In the genomic region with DNA sequence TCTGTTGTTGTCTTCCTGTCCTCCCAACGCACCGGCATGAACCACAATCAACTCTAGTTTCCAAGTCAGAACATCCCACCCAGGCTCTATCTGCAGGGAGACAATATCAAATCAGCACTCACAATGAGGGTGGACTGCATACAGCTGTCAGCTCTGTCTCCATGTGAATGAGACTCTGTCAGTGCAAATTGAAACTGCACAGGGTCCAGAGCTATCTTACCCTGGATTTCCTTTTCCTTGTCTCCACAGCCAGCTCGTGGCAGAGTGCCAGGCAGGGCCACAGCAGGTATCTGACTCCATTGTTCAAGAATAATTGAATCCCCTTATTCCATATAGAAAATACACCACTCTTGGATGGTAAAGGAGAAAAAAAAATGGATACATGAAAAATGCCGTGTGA, we compare ENCODE assay signal across 11 mouse cellular contexts.
DNase-seq lines count a peak whose midpoint lies in the region; ATAC-seq and TF ChIP-seq lines count a peak whose summit lies in the region.
"Had no signal": no experiment of that assay in that cellular context is flagged by ENCODE, and none has a peak within 500 bp of the region (broad histone marks: within the 10 kb centered on the region; RNA-seq: fewer than 3 reads in every experiment).

No protein-coding gene starts in this region.

- intact Hi-C loops in left cerebral cortex, postnatal 4 days (cut with DNase I): no loop called here
- intact Hi-C loops in left cerebral cortex, postnatal 14 days (cut with DNase I): no loop called here
- intact Hi-C loops in heart, postnatal 14 days (cut with DNase I): no loop called here

- no peaks in the 10 kb centered on the region for H3K9me3 ChIP-seq in forebrain, embryonic 14.5 days (replicated peaks; ENCODE audit: control insufficient read depth, low read length)
- no peaks in the 10 kb centered on the region for H3K9me3 ChIP-seq in forebrain, embryonic 11.5 days (ENCODE audit: control insufficient read depth, low read length)
- H3K9me3 ChIP-seq: liver, embryonic 13.5 days; stomach, embryonic 15.5 days had no signal

- no peak overlapping the region for H3K9ac ChIP-seq in forebrain, embryonic 14.5 days (ENCODE audit: low read length)
- no peak overlapping the region for H3K9ac ChIP-seq in forebrain, embryonic 11.5 days (ENCODE audit: low read length)
- H3K9ac ChIP-seq: liver, embryonic 13.5 days; stomach, embryonic 15.5 days had no signal

- DNase-seq in forebrain, embryonic 14.5 days (ENCODE audit: low spot score): peak; percentile 46
- no peak for DNase-seq in forebrain, embryonic 11.5 days (ENCODE audit: low spot score)
- peak; percentile 66 for DNase-seq in left cerebral cortex, postnatal 4 days
- no peak for DNase-seq in left cerebral cortex, postnatal 14 days (ENCODE audit: low spot score in 2 of 2)
- DNase-seq in cerebellum, adult 2 months: peak; percentile 47 to 55
- peak; percentile 3 to 4 for DNase-seq in heart, postnatal 14 days
- DNase-seq in adipocyte (ENCODE audit: low spot score): no peak
- DNase-seq in embryo, embryonic 11 days: no peak
- DNase-seq: liver, embryonic 13.5 days had no signal

- no peaks in the 10 kb centered on the region for H3K36me3 ChIP-seq in forebrain, embryonic 14.5 days (ENCODE audit: control insufficient read depth, insufficient read depth, low read length)
- no peaks in the 10 kb centered on the region for H3K36me3 ChIP-seq in forebrain, embryonic 11.5 days (ENCODE audit: control insufficient read depth, insufficient read depth, low read length)
- H3K36me3 ChIP-seq: liver, embryonic 13.5 days; stomach, embryonic 15.5 days had no signal

- no peak overlapping the region for H3K4me3 ChIP-seq in forebrain, embryonic 14.5 days (ENCODE audit: low read depth, low read length)
- H3K4me3 ChIP-seq in forebrain, embryonic 11.5 days (ENCODE audit: low read depth, low read length): no peak overlapping the region
- H3K4me3 ChIP-seq in cerebellum, adult 2 months (replicated peaks; ENCODE audit: insufficient read depth, low read depth, low read length): no peak overlapping the region
- H3K4me3 ChIP-seq: liver, embryonic 13.5 days; stomach, embryonic 15.5 days had no signal

- peak; percentile 62; the same call in 1 of the 2 replicates for ATAC-seq in forebrain, embryonic 14.5 days
- ATAC-seq in forebrain, embryonic 11.5 days (replicated peaks; ENCODE audit: low FRiP score): no peak
- ATAC-seq: CD4-positive, CD25-positive, alpha-beta regulatory T cell, adult 4 months had no signal

- no peak overlapping the region for H3K4me2 ChIP-seq in forebrain, embryonic 14.5 days (ENCODE audit: low read length)
- no peak overlapping the region for H3K4me2 ChIP-seq in forebrain, embryonic 11.5 days (ENCODE audit: low read depth, low read length, severe bottlenecking)
- H3K4me2 ChIP-seq: liver, embryonic 13.5 days; stomach, embryonic 15.5 days had no signal

- TF ChIP-seq POLR2A in cerebellum, adult 2 months (IDR thresholded peaks at IDR 0.05; ENCODE audit: borderline replicate concordance, insufficient read depth, low read length): no peak

- no peaks in the 10 kb centered on the region for H3K27me3 ChIP-seq in forebrain, embryonic 14.5 days (replicated peaks; ENCODE audit: control insufficient read depth, insufficient read depth, low read length)
- no peaks in the 10 kb centered on the region for H3K27me3 ChIP-seq in forebrain, embryonic 11.5 days (ENCODE audit: control insufficient read depth, insufficient read depth, low read length)
- no peaks in the 10 kb centered on the region for H3K27me3 ChIP-seq in cerebellum, adult 2 months (ENCODE audit: control insufficient read depth, insufficient read depth, low read length)
- H3K27me3 ChIP-seq: liver, embryonic 13.5 days; stomach, embryonic 15.5 days had no signal

- H3K27ac ChIP-seq in forebrain, embryonic 14.5 days (ENCODE audit: low read depth, low read length): peak overlapping the region; percentile 27; the same call in 1 of the 2 replicates
- no peak overlapping the region for H3K27ac ChIP-seq in forebrain, embryonic 11.5 days (ENCODE audit: low read depth, low read length)
- H3K27ac ChIP-seq in cerebellum, adult 2 months (ENCODE audit: insufficient read depth, low read length): no peak overlapping the region
- H3K27ac ChIP-seq: liver, embryonic 13.5 days; stomach, embryonic 15.5 days had no signal

- peaks cover 14% of the 10 kb centered on the region for H3K4me1 ChIP-seq in forebrain, embryonic 14.5 days (ENCODE audit: control insufficient read depth, insufficient read depth, low read length)
- peaks cover 12% of the 10 kb centered on the region for H3K4me1 ChIP-seq in forebrain, embryonic 11.5 days (replicated peaks; ENCODE audit: control insufficient read depth, insufficient read depth, low read length)
- peaks cover 7% of the 10 kb centered on the region; the same call in 1 of the 2 replicates for H3K4me1 ChIP-seq in cerebellum, adult 2 months (ENCODE audit: control insufficient read depth, insufficient read depth, low read length)
- H3K4me1 ChIP-seq: liver, embryonic 13.5 days; stomach, embryonic 15.5 days had no signal

- TF ChIP-seq CTCF in cerebellum, adult 2 months (IDR thresholded peaks at IDR 0.05; ENCODE audit: borderline replicate concordance, insufficient read depth, low read depth, low read length): no peak

- 31% methylated on average over 4 of the region's 4 CpGs for WGBS in forebrain, embryonic 14.5 days
- WGBS in forebrain, embryonic 11.5 days: 67% methylated on average over 4 of the region's 4 CpGs
- 48% methylated on average over 4 of the region's 4 CpGs for WGBS in cerebellum, adult 2 months

Comparison
In these comparisons a context has a peak if more than half of its experiments do, and no peak if none do; other contexts are left out.
1. DNase-seq: peak in forebrain, embryonic 14.5 days (single experiment), left cerebral cortex, postnatal 4 days (single experiment), cerebellum, adult 2 months (2 of 2) and heart, postnatal 14 days (2 of 2); none in forebrain, embryonic 11.5 days (single experiment), left cerebral cortex, postnatal 14 days (0 of 2), adipocyte (single experiment) and embryo, embryonic 11 days (single experiment).